Mouse (Mus musculus) liver, postnatal 0 days (tissue): Measurements from ENCODE around the gene Atp5g1.
"Not testable (repeated sequence)": the region's sequence is repeated elsewhere in the genome, so short reads cannot be mapped to it uniquely, and the experiment has no call there.

Experiments used
- CTCF ChIP-seq: sonication (generic); IDR thresholded peaks from 2 replicates; pipeline ENCODE4 v1.5.1; 2016; ENCODE audit warnings: antibody characterized with exemption, low read depth
- EP300 ChIP-seq: IDR thresholded peaks from 2 replicates; pipeline ENCODE4 v1.6.1; 2016; ENCODE audit warnings: antibody characterized with exemption, low read depth, mild to moderate bottlenecking

- not testable (repeated sequence) for TF ChIP-seq CTCF, EP300
Measured at GRCm38 (mm10) chr11:96116925-96117324, 41.5 kb upstream of the Atp5g1 start.
